Mouse (Mus musculus) Patski (cell line): ENCODE results near the gene Arhgap25. TPM values are rescaled to one million over a fixed set of nuclear protein-coding genes. Genes with fewer than 3 reads are reported as not detected.
"Not testable (repeated sequence)": the region's sequence is repeated elsewhere in the genome, so short reads cannot be mapped to it uniquely, and the experiment has no call there.

Source experiments
- ATAC-seq: fragments of 100-300 bp; one replicate; pipeline ENCODE4 v1.8.0; 2021
- CTCF ChIA-PET: fragments of 350-600 bp; sonication (Branson Sonifier 250); formaldehyde crosslinking; loops from one replicate; lab custom pipeline; 2022; ENCODE audit warnings: inconsistent platforms; lab: Charles Lee
- POLR2A ChIA-PET: fragments of 350-600 bp; sonication (Branson Sonifier 250); formaldehyde crosslinking; loops from one replicate; lab custom pipeline; 2022; ENCODE audit warnings: antibody characterized with exemption, inconsistent platforms; lab: Charles Lee
- DNase-seq: peaks from one replicate; pipeline ENCODE4 v3.0.0-alpha.2; 2011; ENCODE audit warnings: low read depth, low spot score
- H3K27me3 ChIP-seq: fragments of 371-371 bp; one replicate; pipeline ENCODE4 v1.5.1; 2021
- CTCF ChIP-seq: fragments of 100-300 bp; IDR thresholded peaks from one replicate; pipeline ENCODE4 v1.5.1; 2021
- in situ Hi-C: fragments of 300-500 bp; cut with MboI; formaldehyde crosslinking; loops from 3 replicates; pipeline ENCODE4 v1.11.1; 2018; ENCODE audit warnings: low pct_unique_long_range_greater_than_20kb, mixed read lengths
- polyA plus RNA-seq: library from polyadenylated mRNA; unstranded; gene quantifications from one replicate; pipeline ENCODE4 v1.2.3, GENCODE M21; 2021

The Arhgap25 gene
- polyA plus RNA-seq, 1 experiment from 2014 or later = 0.03 TPM

- H3K27me3 ChIP-seq = no peaks in the 10 kb centered on the region
- ATAC-seq (no peak), DNase-seq (no peak)
- in situ Hi-C loops = loop anchor here (5.0 kb wide), 1 partner anchor 125 kb away; no protein-coding TSS in a partner anchor
- POLR2A ChIA-PET = no interaction called here
- TF ChIP-seq CTCF = peak; percentile 86
- CTCF ChIA-PET = interaction anchor here (0.7 to 0.9 kb wide), 2 partner anchors 53 to 56 kb away, joined by 3 to 4 read pairs; no protein-coding TSS in a partner anchor
These were observed 10.8 kb downstream of the Arhgap25 start for GRCm38 (mm10) chr6:87522236-87522635.

GRCm38 (mm10) chr6:87521705-87522104 lies 11.4 kb downstream of the Arhgap25 start:
- in situ Hi-C loops = loop anchor here (5.0 kb wide), 1 partner anchor 124 kb away; no protein-coding TSS in a partner anchor
- POLR2A ChIA-PET = not testable (repeated sequence)

GRCm38 (mm10) chr6:87520572-87520971 lies 12.5 kb downstream of the Arhgap25 start:
- ChIA-PET CTCF (interaction anchor here (1.0 to 3.0 kb wide), 3 partner anchors 54 to 149 kb away, joined by 3 to 12 read pairs (median 3); no protein-coding TSS in a partner anchor), POLR2A (no interaction called here)
- TF ChIP-seq CTCF = no peak
- H3K27me3 ChIP-seq = no peaks in the 10 kb centered on the region
- in situ Hi-C loops = loop anchor here (5.0 kb wide), 1 partner anchor 123 kb away; no protein-coding TSS in a partner anchor
- DNase-seq (peak; percentile 61), ATAC-seq (no peak)

More at GRCm38 (mm10) chr6:87521705-87522104, 11.4 kb downstream of the Arhgap25 start:
- not testable (repeated sequence) for ATAC-seq, H3K27me3 ChIP-seq, DNase-seq
- CTCF ChIA-PET = interaction anchor here (0.7 to 0.9 kb wide), 2 partner anchors 53 to 55 kb away, joined by 3 to 4 read pairs; no protein-coding TSS in a partner anchor

GRCm38 (mm10) chr6:87519809-87520208 lies 13.2 kb downstream of the Arhgap25 start:
- ATAC-seq (no peak), DNase-seq (no peak)
- ChIA-PET CTCF (interaction anchor here (1.3 to 3.0 kb wide), 2 partner anchors 54 to 150 kb away, joined by 3 to 12 read pairs; no protein-coding TSS in a partner anchor), POLR2A (no interaction called here)
- in situ Hi-C loops = loop anchor here (5.0 kb wide), 1 partner anchor 123 kb away; no protein-coding TSS in a partner anchor
- no peak for TF ChIP-seq CTCF
- H3K27me3 ChIP-seq = no peaks in the 10 kb centered on the region

GRCm38 (mm10) chr6:87518622-87519021 lies 14.4 kb downstream of the Arhgap25 start:
- no peak for TF ChIP-seq CTCF
- no peak for DNase-seq
- ChIA-PET CTCF (interaction anchor here (0.8 to 3.0 kb wide), 2 partner anchors 13 to 52 kb away, joined by 3 to 12 read pairs; no protein-coding TSS in a partner anchor), POLR2A (no interaction called here)
- in situ Hi-C loops = no loop called here
- no peak for ATAC-seq
- H3K27me3 ChIP-seq = no peaks in the 10 kb centered on the region

- ChIA-PET CTCF (interaction anchor here (0.9 kb wide), 1 partner anchor 52 kb away, joined by 4 read pairs; no protein-coding TSS in a partner anchor), POLR2A (no interaction called here)
- in situ Hi-C loops = no loop called here
- H3K27me3 ChIP-seq = no peaks in the 10 kb centered on the region
- no peak for TF ChIP-seq CTCF
- no peak for DNase-seq
- no peak for ATAC-seq
These were observed 15.2 kb downstream of the Arhgap25 start for GRCm38 (mm10) chr6:87517753-87518409.

- no peak for DNase-seq
- H3K27me3 ChIP-seq = no peaks in the 10 kb centered on the region
- in situ Hi-C loops = loop anchor here (5.0 kb wide), 1 partner anchor 47 kb away; no protein-coding TSS in a partner anchor
- CTCF ChIA-PET = interaction anchor here (0.8 to 2.0 kb wide), 7 partner anchors 10 to 157 kb away, joined by 3 to 17 read pairs (median 4); partner anchors contain the start of gene Aplf
- no peak for ATAC-seq
- TF ChIP-seq CTCF = no peak
- POLR2A ChIA-PET = no interaction called here
These were observed 18.7 kb downstream of the Arhgap25 start for GRCm38 (mm10) chr6:87514321-87514720.

- ChIA-PET POLR2A (no interaction called here), CTCF (interaction anchor here (0.8 to 2.0 kb wide), 13 partner anchors 9 to 158 kb away, joined by 3 to 17 read pairs (median 4); partner anchors contain the start of gene Aplf)
- DNase-seq (no peak), ATAC-seq (peak; percentile 44)
- in situ Hi-C loops = loop anchor here (5.0 kb wide), 1 partner anchor 46 kb away; no protein-coding TSS in a partner anchor
- peak; percentile 96 for TF ChIP-seq CTCF
- H3K27me3 ChIP-seq = no peaks in the 10 kb centered on the region
These were observed 19.9 kb downstream of the Arhgap25 start for GRCm38 (mm10) chr6:87513046-87513767.

GRCm38 (mm10) chr6:87510999-87511398 lies 22.1 kb downstream of the Arhgap25 start:
- in situ Hi-C loops = loop anchor here (5.0 kb wide), 1 partner anchor 44 kb away; no protein-coding TSS in a partner anchor
- ATAC-seq (peak; percentile 47), DNase-seq (peak; percentile 48)
- ChIA-PET POLR2A (no interaction called here), CTCF (interaction anchor here (1.0 to 1.8 kb wide), 2 partner anchors 19 to 44 kb away, joined by 6 to 10 read pairs; no protein-coding TSS in a partner anchor)
- H3K27me3 ChIP-seq = no peaks in the 10 kb centered on the region
- no peak for TF ChIP-seq CTCF

- DNase-seq (no peak), ATAC-seq (no peak)
- TF ChIP-seq CTCF = no peak
- H3K27me3 ChIP-seq = no peaks in the 10 kb centered on the region
- in situ Hi-C loops = loop anchor here (5.0 kb wide), 1 partner anchor 43 kb away; no protein-coding TSS in a partner anchor
- CTCF ChIA-PET = interaction anchor here (1.8 kb wide), 1 partner anchor 43 kb away, joined by 10 read pairs; no protein-coding TSS in a partner anchor
- POLR2A ChIA-PET = no interaction called here
These were observed 23.3 kb downstream of the Arhgap25 start for GRCm38 (mm10) chr6:87509806-87510205.
